Mouse (Mus musculus) c-Kit-positive CD71-negative TER-119-negative erythroid progenitor cells, embryonic 14.5 days (primary cell): ENCODE measurements around the gene Pif1.

Experiments used
- DNase-seq: peaks from one replicate; pipeline ENCODE4 v3.0.0-alpha.2; 2013; ENCODE audit warnings: low read depth

Pif1 gene

DNA sequence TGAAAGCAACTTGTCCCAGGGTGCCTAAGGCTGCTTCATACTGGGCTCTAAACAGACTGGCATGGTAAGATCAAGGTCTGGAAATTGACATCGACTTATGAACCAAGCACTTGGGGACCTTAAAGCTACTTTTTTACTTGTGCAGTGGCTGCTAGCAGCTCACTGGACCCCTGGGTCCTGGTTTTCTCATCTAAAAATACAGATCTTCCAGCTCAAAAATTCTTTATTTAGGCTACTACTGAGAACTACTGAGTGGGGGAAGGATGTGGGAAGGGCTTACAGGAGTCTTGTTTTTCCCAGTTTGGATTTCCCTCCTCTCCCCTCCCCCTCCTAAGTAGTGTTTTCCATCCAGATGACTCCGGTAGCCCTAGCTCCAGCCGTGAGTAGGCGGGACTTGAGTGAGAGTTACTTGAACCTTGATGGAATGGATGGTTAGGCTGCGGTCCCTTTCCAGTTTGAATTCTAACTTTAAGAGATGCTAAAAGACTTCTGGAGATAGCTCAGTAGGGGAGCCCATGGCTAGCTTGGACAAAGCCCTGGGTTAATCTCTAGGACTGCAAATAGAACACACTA lies 54.0 kb downstream of the Pif1 start:
- no peak for DNase-seq

DNA sequence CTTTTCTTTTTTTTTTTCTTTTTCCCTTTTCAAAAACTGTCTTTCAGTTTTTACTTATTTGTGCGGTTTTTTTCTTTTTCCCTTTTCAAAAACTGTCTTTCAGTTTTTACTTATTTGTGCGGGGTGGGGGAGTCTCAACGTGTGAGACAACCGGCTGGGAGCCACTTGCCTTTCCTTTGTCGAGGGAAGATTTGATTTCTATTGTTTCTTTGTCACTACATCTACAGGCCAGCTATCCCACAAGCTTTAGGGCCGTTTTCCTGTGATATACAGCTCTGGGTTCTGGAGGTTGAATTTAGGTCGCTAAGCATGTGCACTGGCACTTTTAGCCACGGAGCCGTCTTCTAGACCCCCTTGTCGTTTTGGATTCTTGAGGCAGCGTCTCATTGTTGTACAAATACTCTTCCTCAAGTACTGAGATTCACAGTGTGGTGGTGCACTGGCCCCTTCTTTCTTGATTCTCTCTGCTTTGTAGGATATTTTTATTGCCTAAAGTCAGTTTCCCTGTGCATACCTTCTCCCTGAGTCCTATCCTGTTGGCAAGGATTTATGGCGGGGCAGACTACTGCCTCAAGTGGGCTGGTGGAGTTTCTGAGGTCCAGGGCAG lies 54.6 kb downstream of the Pif1 start:
- DNase-seq: no peak

DNA sequence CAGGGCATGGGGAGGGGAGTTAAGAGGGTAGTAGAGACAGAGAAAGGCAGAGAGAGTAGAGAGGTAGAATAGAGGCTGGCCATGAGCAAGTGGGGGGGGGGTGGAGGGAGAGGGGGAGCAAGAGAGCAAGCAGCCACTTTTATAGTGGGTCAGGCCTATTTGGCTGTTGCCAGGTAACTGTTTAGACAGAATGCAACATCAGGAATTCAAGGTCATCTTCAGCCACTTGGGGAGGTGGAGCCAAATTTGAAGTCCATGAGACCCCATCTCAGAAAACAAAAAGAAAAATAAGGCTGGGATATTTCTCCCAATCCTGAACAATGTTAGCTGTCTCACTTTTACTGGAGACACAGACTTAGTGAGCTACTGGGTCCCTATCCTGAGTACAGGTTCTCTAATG lies 55.6 kb downstream of the Pif1 start:
- DNase-seq: no peak

DNA sequence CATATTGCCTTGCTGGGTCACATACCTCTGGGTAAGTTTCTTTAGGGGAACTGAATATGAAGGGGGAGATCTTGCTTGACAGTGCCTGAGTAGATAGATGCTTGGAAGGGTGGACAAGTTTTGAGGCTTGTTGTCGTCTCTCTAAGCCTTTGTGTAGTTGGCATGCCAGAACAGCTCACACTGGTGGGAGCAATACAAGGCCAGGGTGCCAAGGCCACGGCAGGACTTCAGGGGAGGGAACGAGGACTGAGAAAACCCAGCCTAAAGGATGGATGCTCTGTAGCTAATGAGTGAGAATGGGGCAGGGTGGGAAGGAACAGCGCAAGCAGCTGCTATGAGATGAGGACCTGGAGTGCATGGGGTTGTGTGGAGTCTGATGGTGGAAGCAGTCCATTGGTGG lies 58.0 kb downstream of the Pif1 start:
- DNase-seq: no peak
